Mouse (Mus musculus) myocyte (in vitro differentiated cells): ENCODE results near the gene Poglut1.

ENCODE experiments used
- CEBPB ChIP-seq: IDR thresholded peaks from 2 replicates; pipeline ENCODE4 v1.6.1; 2011; ENCODE audit warnings: mild to moderate bottlenecking, moderate library complexity; ENCODE audit not compliant: poor library complexity, insufficient read depth, severe bottlenecking
- E2F4 ChIP-seq: IDR thresholded peaks from one replicate; pipeline ENCODE4 v1.6.1; 2011; ENCODE audit warnings: mild to moderate bottlenecking, control low read depth, moderate library complexity; ENCODE audit not compliant: insufficient read depth
- MAX ChIP-seq: IDR thresholded peaks from one replicate; pipeline ENCODE4 v1.6.1; 2011; ENCODE audit warnings: low read depth, mild to moderate bottlenecking, control low read depth
- MYOD1 ChIP-seq, 3 experiments: IDR thresholded peaks; one replicate each; pipeline ENCODE4 v1.6.1; 2011; ENCODE audit warnings: control low read depth in 2 of 3, low read depth in 2 of 3, mild to moderate bottlenecking in 2 of 3, moderate library complexity in 1 of 3; ENCODE audit not compliant: insufficient read length in 2 of 3, control insufficient read depth in 1 of 3
- MYOG ChIP-seq, 3 experiments: IDR thresholded peaks; one replicate each; pipeline ENCODE4 v1.6.1; 2011; ENCODE audit warnings: control low read depth in 2 of 3, low read depth in 2 of 3, mild to moderate bottlenecking in 2 of 3; ENCODE audit not compliant: insufficient read length in 2 of 3, control insufficient read depth in 1 of 3, insufficient read depth in 1 of 3
- POLR2A ChIP-seq: IDR thresholded peaks from one replicate; pipeline ENCODE4 v1.6.1; 2011; ENCODE audit warnings: low read depth, mild to moderate bottlenecking, control low read depth, moderate library complexity; ENCODE audit not compliant: insufficient read length
- POLR2AphosphoS2 ChIP-seq: IDR thresholded peaks from one replicate; pipeline ENCODE4 v1.6.1; 2011; ENCODE audit warnings: low read depth, control low read depth; ENCODE audit not compliant: insufficient read length
- REST ChIP-seq: IDR thresholded peaks from one replicate; pipeline ENCODE4 v1.6.1; 2011; ENCODE audit warnings: mild to moderate bottlenecking, control low read depth, moderate library complexity; ENCODE audit not compliant: insufficient read depth, insufficient read length
- SRF ChIP-seq: IDR thresholded peaks from one replicate; pipeline ENCODE4 v1.6.1; 2011; ENCODE audit warnings: low read depth; ENCODE audit not compliant: control insufficient read depth, insufficient read length
- TCF12 ChIP-seq: IDR thresholded peaks from one replicate; pipeline ENCODE4 v1.6.1; 2011; ENCODE audit warnings: mild to moderate bottlenecking, control low read depth; ENCODE audit not compliant: poor library complexity, insufficient read depth, severe bottlenecking
- TCF3 ChIP-seq: IDR thresholded peaks from one replicate; pipeline ENCODE4 v1.6.1; 2011; ENCODE audit warnings: low read depth, control low read depth; ENCODE audit not compliant: insufficient read length
- USF1 ChIP-seq: IDR thresholded peaks from one replicate; pipeline ENCODE4 v1.6.1; 2011; ENCODE audit warnings: low read depth, mild to moderate bottlenecking, control low read depth, moderate library complexity

DNA sequence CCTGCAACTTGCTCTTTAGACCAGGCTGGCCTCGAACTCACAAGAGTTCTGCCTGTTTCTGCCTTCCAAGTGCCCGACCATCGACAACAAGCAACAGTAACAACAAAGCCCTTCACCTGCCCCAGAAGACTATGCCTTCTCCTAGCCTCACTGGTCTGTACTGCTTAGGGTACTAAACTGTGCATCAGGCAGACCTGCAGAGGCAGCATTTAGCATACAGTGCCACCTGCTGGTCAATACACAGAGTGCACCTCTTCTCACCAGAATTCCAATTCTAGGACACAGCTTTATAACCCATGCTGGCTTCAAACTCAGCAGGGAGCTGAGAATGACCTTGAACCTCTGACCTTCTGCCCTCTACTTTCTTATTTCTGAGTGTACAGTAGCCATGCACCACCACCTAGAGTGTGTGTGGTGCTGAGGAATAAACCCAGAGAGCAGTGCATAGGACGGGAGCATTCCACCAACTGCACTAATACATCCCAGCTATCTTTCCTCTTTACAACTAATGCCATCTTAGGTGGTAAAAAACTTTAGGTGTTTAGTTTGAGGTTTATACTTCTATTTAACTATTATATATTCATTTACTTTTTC, 43.9 kb downstream of the Poglut1 start:
- no peak for TF ChIP-seq POLR2A
- TF ChIP-seq MYOD1 (IDR thresholded peaks at IDR 0.05; ENCODE audit: control insufficient read depth in 1 of 3, insufficient read length in 2 of 3, low read depth in 2 of 3) = no peak
- no peak for TF ChIP-seq E2F4
- TF ChIP-seq TCF3 = no peak
- no peak for TF ChIP-seq MAX
- no peak for TF ChIP-seq TCF12
- TF ChIP-seq USF1 = no peak
- TF ChIP-seq POLR2AphosphoS2 = no peak
- no peak for TF ChIP-seq REST
- no peak for TF ChIP-seq MYOG (IDR thresholded peaks at IDR 0.05; ENCODE audit: control insufficient read depth in 1 of 3, insufficient read depth in 1 of 3, insufficient read length in 2 of 3, low read depth in 2 of 3)
- TF ChIP-seq CEBPB = no peak
- no peak for TF ChIP-seq SRF
